Mouse (Mus musculus) gastrocnemius, adult 18-20 months (tissue): ENCODE results near the gene Vax2. TPM values are rescaled to one million over a fixed set of nuclear protein-coding genes. Genes with fewer than 3 reads are reported as not detected.

Experiments used
- DNase-seq: peaks from one replicate; pipeline ENCODE4 v3.0.0; 2021; ENCODE audit warnings: low spot score
- total RNA-seq, 2 experiments: library from RNA; stranded (reverse); gene quantifications; 2 replicates each; pipeline ENCODE4 v1.2.3; 2021

The Vax2 gene
- total RNA-seq, 2 experiments from 2014 or later, result not detected

DNA sequence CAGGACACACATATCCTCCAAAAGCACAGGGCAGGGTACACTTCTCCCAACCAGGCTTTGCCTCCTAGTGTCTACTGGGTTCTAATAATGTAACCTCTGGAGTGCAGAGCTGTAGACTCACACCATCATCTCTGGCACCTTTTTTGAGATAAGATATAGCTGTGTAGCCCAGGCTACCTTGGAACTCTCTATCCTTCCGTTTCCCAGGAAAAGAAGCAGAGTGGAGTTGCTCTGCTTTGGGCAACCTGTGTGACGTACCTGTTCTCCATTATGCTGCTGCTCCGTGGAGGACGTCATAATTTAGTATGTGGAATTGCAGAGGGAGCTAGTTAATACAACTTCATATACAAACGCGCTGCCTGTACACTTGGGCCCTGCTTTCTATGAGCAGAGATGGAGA lies 51.3 kb downstream of the Vax2 start, which contains the start of gene Ankrd53:
Gene Ankrd53 (plus strand): TSS at position 301 of the 400 bp plus-strand sequence.
- no peak for DNase-seq

- DNase-seq, result no peak
These were observed 51.9 kb downstream of the Vax2 start for GRCm38 (mm10) chr6:83762880-83763431.

- no peak for DNase-seq
These were observed 55.9 kb downstream of the Vax2 start for GRCm38 (mm10) chr6:83766982-83767381.

DNA sequence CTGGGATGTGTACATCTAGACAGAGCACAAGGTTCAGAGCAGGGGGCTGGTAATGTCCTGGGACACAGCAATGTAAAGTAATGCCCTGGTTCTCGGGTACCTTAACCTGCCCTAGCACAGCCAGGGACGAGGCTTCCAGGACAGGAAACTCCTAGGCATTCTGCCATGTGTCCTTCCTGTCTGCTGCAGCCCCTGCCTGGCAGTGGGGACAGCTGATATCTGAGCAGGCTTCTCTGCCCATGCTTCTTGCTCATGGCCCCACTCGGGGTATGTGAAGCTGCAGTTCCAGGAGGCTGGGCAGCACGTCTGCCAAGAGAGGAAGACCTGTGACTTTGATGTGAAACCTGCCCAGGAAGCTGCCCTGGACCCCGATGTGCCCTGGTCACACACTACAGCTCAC lies 57.4 kb downstream of the Vax2 start:
- peak; percentile 14 for DNase-seq

DNA sequence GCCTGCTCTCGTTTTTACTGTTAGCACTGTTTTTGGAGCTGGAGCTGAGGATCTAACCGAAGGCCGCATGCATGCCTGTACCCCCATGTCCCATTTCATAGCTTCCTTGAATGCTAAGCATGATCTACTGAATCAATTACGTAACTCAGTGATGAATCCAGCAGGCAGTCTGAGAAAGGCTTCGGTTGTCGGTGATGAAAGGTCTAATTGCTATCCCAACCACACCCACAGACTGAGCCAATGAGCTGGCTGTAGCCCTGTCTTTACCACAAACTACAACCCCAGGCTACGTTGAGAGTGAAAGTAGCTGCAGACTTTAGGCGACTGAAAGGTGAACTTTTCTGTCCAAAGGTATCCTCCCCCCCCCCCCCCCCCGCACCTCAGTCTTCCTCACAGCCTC lies 63.1 kb downstream of the Vax2 start:
- no peak for DNase-seq

DNA sequence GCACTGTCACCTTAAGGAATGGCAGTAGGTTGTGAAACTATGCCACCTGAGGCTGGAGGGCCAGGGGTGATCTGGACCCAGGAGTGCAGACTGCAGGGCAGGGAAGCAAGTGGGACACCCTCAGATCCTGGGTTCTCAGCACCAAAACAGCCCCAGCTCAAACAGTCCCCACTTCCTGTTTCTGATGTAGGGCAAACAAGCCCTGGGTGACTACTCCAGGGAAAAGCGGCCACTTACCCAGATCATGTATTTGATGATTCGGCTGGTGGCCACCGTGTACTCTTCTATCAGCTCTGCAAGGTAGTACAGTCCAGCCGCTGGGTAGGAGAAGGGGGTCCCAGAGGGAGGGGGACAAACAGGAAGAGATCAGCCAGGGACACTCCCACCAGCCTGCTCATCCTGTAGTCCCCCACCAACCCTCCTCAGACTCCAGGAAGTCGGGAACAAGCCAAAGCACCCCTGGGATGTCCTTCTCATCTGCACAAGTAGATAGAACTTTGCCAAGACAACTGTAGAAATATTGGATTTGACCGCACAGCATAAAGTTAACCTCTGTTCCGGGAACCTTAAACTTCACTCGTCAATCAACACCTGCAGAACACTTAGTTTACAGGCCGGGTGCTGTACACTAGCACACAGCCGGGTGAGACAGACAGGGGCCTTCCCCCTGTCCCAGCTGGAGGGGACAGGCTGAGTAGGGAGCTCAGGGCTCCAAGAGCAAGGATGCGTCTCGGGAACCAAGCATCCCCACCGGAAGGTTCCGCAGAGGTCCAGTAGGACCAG lies 63.9 kb downstream of the Vax2 start:
- DNase-seq, result peak; percentile 19

DNA sequence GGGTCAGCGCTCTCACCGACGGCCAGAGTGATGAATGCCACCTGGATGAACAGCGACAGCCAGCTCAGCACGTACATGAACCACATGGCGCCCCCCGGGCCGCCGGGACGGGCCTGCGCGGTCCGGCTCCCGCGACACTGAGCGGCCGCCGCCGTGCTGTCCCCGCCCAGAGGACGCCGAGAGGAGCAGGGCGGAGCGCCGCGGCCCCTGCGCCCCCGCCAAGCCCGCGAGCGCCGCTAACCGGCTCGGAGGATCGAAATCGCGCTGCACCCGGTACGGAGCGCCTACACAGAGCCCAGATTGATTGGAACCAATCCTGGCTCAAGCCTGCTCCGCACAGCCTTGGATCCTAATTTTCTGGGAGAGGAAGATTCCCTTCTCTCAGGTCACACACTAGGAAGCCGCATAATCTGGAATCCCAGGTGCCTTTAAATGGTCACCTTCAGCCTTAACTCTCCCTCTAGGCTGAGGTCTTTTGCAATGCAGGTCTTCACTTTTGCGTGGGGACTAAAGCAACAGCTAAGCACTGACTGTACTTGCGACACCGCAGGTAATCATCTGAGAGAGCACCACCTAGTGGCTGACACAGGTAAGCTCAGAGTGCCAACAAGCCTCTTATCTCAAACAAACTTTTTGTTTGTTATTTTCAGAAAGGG lies 64.7 kb downstream of the Vax2 start, which contains the start of gene Tex261:
Gene Tex261 (minus strand): TSS at position 176 of the 656 bp plus-strand sequence.
- peak; percentile 91 for DNase-seq

- no peak for DNase-seq
These were observed 67.2 kb downstream of the Vax2 start for GRCm38 (mm10) chr6:83778306-83778705.

DNA sequence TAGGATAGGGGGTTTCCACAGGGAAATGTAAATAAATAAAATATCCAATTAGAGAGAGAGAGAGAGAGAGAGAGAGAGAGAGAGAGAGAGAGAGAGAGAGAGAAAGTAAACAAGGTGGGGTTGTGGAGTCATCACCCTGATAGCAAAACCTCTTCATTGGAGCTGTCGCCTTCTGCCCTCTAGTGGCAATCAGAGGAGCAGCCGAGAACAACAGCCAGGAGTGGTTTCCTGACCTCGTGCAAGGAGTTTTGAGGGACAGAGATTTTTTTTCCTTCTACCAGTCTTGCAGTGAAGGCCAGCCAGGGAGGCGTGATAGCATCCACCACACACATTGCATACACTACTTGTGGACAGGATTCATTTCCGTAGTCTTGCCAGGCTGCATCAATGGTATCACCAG lies 68.0 kb downstream of the Vax2 start:
- DNase-seq, result peak; percentile 67

DNA sequence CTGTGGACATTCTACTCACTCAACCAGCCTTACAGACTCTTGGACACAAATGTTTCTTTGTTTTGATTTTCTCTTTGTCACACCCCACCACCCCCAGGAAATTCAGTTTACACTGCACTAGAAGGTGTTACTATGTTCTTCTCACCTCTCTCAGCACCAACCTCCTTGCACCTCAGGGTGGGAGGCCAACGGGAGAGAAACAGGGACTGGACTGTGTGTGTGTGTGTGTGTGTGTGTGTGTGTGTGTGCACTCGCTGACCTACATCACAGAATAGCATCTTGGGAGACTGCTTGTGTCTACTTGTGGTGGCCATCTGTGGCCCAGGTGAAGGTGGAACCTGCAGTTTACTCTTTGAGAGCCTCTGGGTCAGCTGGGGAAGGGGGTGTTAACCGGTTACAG lies 75.4 kb downstream of the Vax2 start:
- no peak for DNase-seq

Other genes with a start within 250 kb of the Vax2 start
- 10 to 100 TPM; 17.4 to 20.6 TPM for gene Dguok, start 204.3 kb upstream of the Vax2 start, total RNA-seq
- 1 to 10 TPM in 1 of 2 experiments, under 1 TPM in 1; 0.40 to 1.6 TPM for gene Actg2, start 175.0 kb upstream of the Vax2 start, total RNA-seq
- 1 to 10 TPM; 6.2 to 6.8 TPM for gene Stambp, start 138.5 kb upstream of the Vax2 start, total RNA-seq
- gene Clec4f, start 55.1 kb upstream of the Vax2 start, total RNA-seq, result not detected
- gene Cd207, start 33.4 kb upstream of the Vax2 start, total RNA-seq, result not detected
- not detected for gene Atp6v1b1, start 31.7 kb downstream of the Vax2 start, total RNA-seq
- gene Ankrd53, start 51.4 kb downstream of the Vax2 start, total RNA-seq, result not detected
- gene Tex261, start 64.5 kb downstream of the Vax2 start, total RNA-seq, result 10 to 100 TPM; 41.1 to 55.3 TPM
- 1 to 10 TPM; 4.5 to 8.6 TPM for gene Nagk, start 83.7 kb downstream of the Vax2 start, total RNA-seq
- 100 to 1,000 TPM in 1 of 2 experiments, 10 to 100 TPM in 1; 97.9 to 101 TPM for gene Paip2b, start 120.5 kb downstream of the Vax2 start, total RNA-seq
- gene Zfp638, start 155.8 kb downstream of the Vax2 start, total RNA-seq, result 10 to 100 TPM; 33.6 to 44.5 TPM